Mouse (Mus musculus): ENCODE results near the gene Eml4.

DNA sequence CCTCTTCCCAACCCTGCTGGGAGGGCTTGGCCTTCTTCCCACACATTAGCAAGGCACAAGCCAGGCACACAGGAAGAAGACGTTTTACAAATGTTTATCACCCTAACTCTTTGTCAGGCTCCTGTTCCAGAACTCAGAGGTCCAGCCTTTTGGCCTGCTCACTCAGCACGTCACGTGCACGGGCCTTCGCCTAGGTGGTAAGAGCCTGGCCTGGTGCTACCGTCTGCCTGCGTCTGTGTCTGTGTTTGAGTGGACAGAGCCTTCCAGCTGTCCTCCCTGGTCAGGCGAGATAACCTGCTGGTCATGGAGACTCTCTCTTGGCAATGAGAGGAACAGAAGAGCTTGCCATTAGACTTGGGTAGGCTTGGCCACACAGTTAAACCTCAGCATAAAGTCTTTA lies 100.6 kb downstream of the Eml4 start:
- no peak for TF ChIP-seq POLR2A (IDR thresholded peaks at IDR 0.05; ENCODE audit: extremely low read depth, insufficient read depth, low read length)
- no peak for TF ChIP-seq CTCF (IDR thresholded peaks at IDR 0.05; ENCODE audit: low read depth, low read length)
